Mouse (Mus musculus): ENCODE measurements around the gene Tnik.

- no peak for TF ChIP-seq CTCF (IDR thresholded peaks at IDR 0.05; ENCODE audit: borderline replicate concordance, control insufficient read depth, extremely low read depth, insufficient read depth, low read length, poor library complexity)
- TF ChIP-seq POLR2A (IDR thresholded peaks at IDR 0.05; ENCODE audit: control insufficient read depth, extremely low read depth, insufficient read depth, low read length, poor library complexity), result no peak
These were observed 380.4 kb downstream of the Tnik start for GRCm38 (mm10) chr3:28643252-28643947.

All from thymus, adult 2 months (tissue).